Comparison of ENCODE assay signal across 9 mouse cellular contexts in the genomic region with DNA sequence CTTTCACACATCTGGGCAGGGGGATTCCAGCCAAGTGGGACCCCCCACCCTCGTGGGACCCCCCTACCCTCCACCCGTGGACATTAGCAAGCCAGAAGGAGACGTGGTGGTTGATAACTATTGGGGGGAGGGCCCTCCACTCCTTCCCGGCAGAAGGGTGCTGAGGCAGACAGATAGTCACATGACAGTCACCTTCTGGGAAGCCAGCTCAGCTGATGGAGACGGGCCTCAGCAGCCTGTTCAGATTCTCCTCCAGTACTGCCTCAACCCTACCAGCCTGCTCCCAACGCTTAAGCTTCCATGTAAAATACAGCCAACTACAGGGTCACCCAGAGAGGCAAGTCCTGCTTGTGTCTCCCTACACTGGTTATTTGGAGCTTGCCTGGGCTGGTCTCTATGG. TPM values are rescaled to one million over a fixed set of nuclear protein-coding genes. Genes with fewer than 3 reads are reported as not detected.
A peak's percentile ranks its signal among the peaks of the same experiment; 100 is the strongest.
DNase-seq lines count a peak whose midpoint lies in the region; ATAC-seq and TF ChIP-seq lines count a peak whose summit lies in the region.
"Had no signal": no experiment of that assay in that cellular context is flagged by ENCODE, and none has a peak within 500 bp of the region (broad histone marks: within the 10 kb centered on the region; RNA-seq: fewer than 3 reads in every experiment).

No protein-coding gene starts in this region.

- 0 out of 2 replicates have a peak overlapping the region, but pooled peaks have one; percentile 20 for H3K9ac ChIP-seq in heart, embryonic 13.5 days
- no peak overlapping the region for H3K9ac ChIP-seq in neural tube, embryonic 11.5 days (ENCODE audit: low read length)
- H3K9ac ChIP-seq in stomach, embryonic 15.5 days, result no peak overlapping the region

- no peak for ATAC-seq in heart, embryonic 13.5 days (ENCODE audit: extremely low read depth, insufficient number of reproducible peaks, low FRiP score, low TSS enrichment)
- no peak for ATAC-seq in neural tube, embryonic 11.5 days (ENCODE audit: insufficient read depth, low FRiP score, low TSS enrichment)
- no peak for ATAC-seq in stomach, embryonic 15.5 days (ENCODE audit: insufficient read depth, low FRiP score, low read depth)

- no peak for TF ChIP-seq CTCF in thymus, adult 2 months (IDR thresholded peaks at IDR 0.05; ENCODE audit: borderline replicate concordance, control insufficient read depth, extremely low read depth, insufficient read depth, low read length, poor library complexity)

- peaks cover 78% of the 10 kb centered on the region for H3K27me3 ChIP-seq in heart, embryonic 13.5 days (replicated peaks)
- peaks cover 54% of the 10 kb centered on the region for H3K27me3 ChIP-seq in neural tube, embryonic 11.5 days (ENCODE audit: control insufficient read depth, insufficient read depth, low read length)
- H3K27me3 ChIP-seq in stomach, embryonic 15.5 days (replicated peaks), result peaks cover 53% of the 10 kb centered on the region
- H3K27me3 ChIP-seq in thymus, adult 2 months (ENCODE audit: control insufficient read depth, insufficient read depth, low read length), result peaks cover 32% of the 10 kb centered on the region

- TF ChIP-seq POLR2A in thymus, adult 2 months (IDR thresholded peaks at IDR 0.05; ENCODE audit: control insufficient read depth, extremely low read depth, insufficient read depth, low read length, poor library complexity), result no peak

- DNase-seq in heart, postnatal 10 days, result no peak
- no peak for DNase-seq in neural tube, embryonic 11.5 days (ENCODE audit: low spot score)
- DNase-seq in neural tube, embryonic 10.5 days (ENCODE audit: extremely low spot score, low spot score), result no peak
- peak; percentile 63 for DNase-seq in layer of hippocampus, adult 9-11 months
- no peak for DNase-seq in cerebellum, postnatal 14 days
- DNase-seq in thymus, adult 2 months, result no peak
- DNase-seq: cerebellum, adult 8-10 months had no signal

- H3K4me1 ChIP-seq in heart, embryonic 13.5 days, result peaks cover 52% of the 10 kb centered on the region
- peaks cover 10% of the 10 kb centered on the region; the same call in 1 of the 2 replicates for H3K4me1 ChIP-seq in neural tube, embryonic 11.5 days (ENCODE audit: control insufficient read depth, insufficient read depth, low read length)
- H3K4me1 ChIP-seq in stomach, embryonic 15.5 days, result peaks cover 34% of the 10 kb centered on the region
- peaks cover 55% of the 10 kb centered on the region for H3K4me1 ChIP-seq in thymus, adult 2 months (replicated peaks; ENCODE audit: control insufficient read depth, insufficient read depth, low read length)

- no peak overlapping the region for H3K27ac ChIP-seq in heart, embryonic 13.5 days (replicated peaks)
- no peak overlapping the region for H3K27ac ChIP-seq in neural tube, embryonic 11.5 days (ENCODE audit: low read depth, low read length)
- H3K27ac ChIP-seq in stomach, embryonic 15.5 days, result no peak overlapping the region
- no peak overlapping the region for H3K27ac ChIP-seq in thymus, adult 2 months (ENCODE audit: control insufficient read depth, insufficient read depth, low read length)

- H3K4me3 ChIP-seq in heart, embryonic 13.5 days, result peak overlapping the region; percentile 67
- H3K4me3 ChIP-seq in neural tube, embryonic 11.5 days (ENCODE audit: low read depth, low read length), result no peak overlapping the region
- peak overlapping the region; percentile 61 for H3K4me3 ChIP-seq in stomach, embryonic 15.5 days (replicated peaks)
- no peak overlapping the region for H3K4me3 ChIP-seq in thymus, adult 2 months (ENCODE audit: control insufficient read depth, insufficient read depth, low read length)

- peak overlapping the region; percentile 96 for H3K4me2 ChIP-seq in heart, embryonic 13.5 days
- peak overlapping the region; percentile 12; the same call in 1 of the 2 replicates for H3K4me2 ChIP-seq in neural tube, embryonic 11.5 days (ENCODE audit: low read depth)
- H3K4me2 ChIP-seq in stomach, embryonic 15.5 days, result peak overlapping the region; percentile 96

- intact Hi-C loops in heart, postnatal 10 days (cut with DNase I), result no loop called here

- H3K36me3 ChIP-seq in heart, embryonic 13.5 days, result no peaks in the 10 kb centered on the region
- H3K36me3 ChIP-seq in neural tube, embryonic 11.5 days (ENCODE audit: control insufficient read depth, insufficient read depth, low read length), result no peaks in the 10 kb centered on the region
- no peaks in the 10 kb centered on the region for H3K36me3 ChIP-seq in stomach, embryonic 15.5 days
- H3K36me3 ChIP-seq in thymus, adult 2 months (ENCODE audit: control insufficient read depth, insufficient read depth, low read length), result no peaks in the 10 kb centered on the region

- WGBS in heart, embryonic 13.5 days, result 30% methylated on average over 6 of the region's 6 CpGs
- WGBS in neural tube, embryonic 11.5 days, result 29% methylated on average over 6 of the region's 6 CpGs
- 24% methylated on average over 6 of the region's 6 CpGs for WGBS in stomach, embryonic 15.5 days
- WGBS in thymus, adult 2 months, result 67% methylated on average over 6 of the region's 6 CpGs

- H3K9me3 ChIP-seq in heart, embryonic 13.5 days, result no peaks in the 10 kb centered on the region
- no peaks in the 10 kb centered on the region for H3K9me3 ChIP-seq in neural tube, embryonic 11.5 days (ENCODE audit: control insufficient read depth, low read length)
- no peaks in the 10 kb centered on the region for H3K9me3 ChIP-seq in stomach, embryonic 15.5 days

RNA-seq across cellular contexts. Expression of gene Pdgfb, which starts 3.6 kb away (rescaled TPM):
- 2.2 and 2.6 TPM in 2 replicates for polyA plus RNA-seq in heart, embryonic 13.5 days (2015; fragmentation: Nextera tagmentation; extraction: Ambion mirVana)
- total RNA-seq in heart, postnatal 10 days (2021), result 10 to 100 TPM; 49.2 to 56.2 TPM
- 2.2 and 3.8 TPM in 2 replicates for polyA plus RNA-seq in neural tube, embryonic 11.5 days (2014; fragmentation: Nextera tagmentation; extraction: Ambion mirVana)
- 4.7 and 4.8 TPM in 2 replicates for polyA plus RNA-seq in stomach, embryonic 15.5 days (2015; fragmentation: Nextera tagmentation; extraction: Ambion mirVana)
- 10.9 and 11.6 TPM in 2 replicates for polyA plus RNA-seq in thymus, adult 2 months (2012; rRNA removed)

RNA-seq across cellular contexts. Expression of gene Cbx7, which starts 40.3 kb away (rescaled TPM):
- polyA plus RNA-seq in heart, embryonic 13.5 days (2015; fragmentation: Nextera tagmentation; extraction: Ambion mirVana), result 1.5 TPM in 2 replicates
- total RNA-seq in heart, postnatal 10 days (2021), result 1 to 10 TPM; 3.0 to 3.8 TPM
- polyA plus RNA-seq in neural tube, embryonic 11.5 days (2014; fragmentation: Nextera tagmentation; extraction: Ambion mirVana), result 1.3 and 1.8 TPM in 2 replicates
- polyA plus RNA-seq in stomach, embryonic 15.5 days (2015; fragmentation: Nextera tagmentation; extraction: Ambion mirVana), result 4.9 and 5.6 TPM in 2 replicates
- 61.9 and 72.6 TPM in 2 replicates for polyA plus RNA-seq in thymus, adult 2 months (2012; rRNA removed)

Comparison
In these comparisons a context has a peak if more than half of its experiments do, and no peak if none do; other contexts are left out.
1. H3K4me2 ChIP-seq: peak in every context shown above with its lines; median percentile 96 in heart, embryonic 13.5 days; 96 in stomach, embryonic 15.5 days; 12 in neural tube, embryonic 11.5 days.
2. H3K4me3 ChIP-seq: peak in heart, embryonic 13.5 days (single experiment) and stomach, embryonic 15.5 days (single experiment); none in neural tube, embryonic 11.5 days (single experiment) and thymus, adult 2 months (single experiment).